Mouse (Mus musculus): Measurements from ENCODE around the gene Nfkbil1. TPM values are rescaled to one million over a fixed set of nuclear protein-coding genes. Genes with fewer than 3 reads are reported as not detected.

Gene Nfkbil1
- total RNA-seq (2021) = 1 to 10 TPM; 8.0 to 8.5 TPM

GRCm38 (mm10) chr17:35235614-35236389, at the start of gene Nfkbil1:
Gene Nfkbil1, minus strand, starts transcription at chr17:35235792.
- intact Hi-C loops (cut with DNase I) = loop anchor here (2.0 to 5.0 kb wide), 3 partner anchors 67 to 234 kb away; partner anchors contain the start of gene Vars
- peak; percentile 85 to 88 for DNase-seq

GRCm38 (mm10) chr17:35280276-35280675, 44.7 kb upstream of the Nfkbil1 start:
- DNase-seq = no peak
- intact Hi-C loops (cut with DNase I) = no loop called here

DNA sequence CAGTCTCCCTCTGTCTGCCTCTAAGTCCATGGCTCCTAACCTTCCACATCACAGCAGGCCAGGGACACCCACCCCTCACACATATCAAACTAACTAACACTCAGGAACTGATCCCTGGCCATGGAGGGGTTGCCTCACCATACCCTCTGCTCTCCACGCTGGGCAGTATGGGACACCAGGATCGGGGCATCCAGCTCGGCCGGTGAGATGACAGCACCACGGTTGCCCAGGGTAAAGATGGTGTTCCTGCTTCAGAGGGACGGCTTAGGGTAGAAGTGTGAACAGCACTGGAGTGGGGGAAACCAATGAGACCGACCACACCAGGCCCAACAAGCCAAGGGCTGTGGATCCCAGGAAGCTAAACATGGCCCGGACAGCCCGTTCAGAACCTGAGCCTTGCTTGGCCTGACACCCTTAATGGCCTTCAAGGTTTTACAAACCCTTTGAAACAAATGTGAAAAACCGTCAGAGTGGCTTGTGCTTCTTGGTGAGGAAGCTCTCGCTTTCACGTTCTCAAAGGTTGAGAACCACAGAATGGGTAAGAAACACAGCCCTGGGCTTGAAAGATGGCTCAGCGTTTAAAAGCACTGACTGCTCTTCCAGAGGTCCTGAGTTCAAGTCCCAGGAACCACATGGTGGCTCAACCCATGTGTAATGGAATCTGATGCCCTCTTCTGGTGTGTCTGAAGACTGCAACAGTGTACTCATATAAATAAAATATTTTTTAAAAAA, 43.5 kb upstream of the Nfkbil1 start:
- DNase-seq = no peak
- intact Hi-C loops (cut with DNase I) = no loop called here

GRCm38 (mm10) chr17:35278049-35278448, 42.5 kb upstream of the Nfkbil1 start:
- DNase-seq = no peak
- intact Hi-C loops (cut with DNase I) = no loop called here

GRCm38 (mm10) chr17:35276304-35276864, 40.8 kb upstream of the Nfkbil1 start:
- intact Hi-C loops (cut with DNase I) = no loop called here
- no peak for DNase-seq

DNA sequence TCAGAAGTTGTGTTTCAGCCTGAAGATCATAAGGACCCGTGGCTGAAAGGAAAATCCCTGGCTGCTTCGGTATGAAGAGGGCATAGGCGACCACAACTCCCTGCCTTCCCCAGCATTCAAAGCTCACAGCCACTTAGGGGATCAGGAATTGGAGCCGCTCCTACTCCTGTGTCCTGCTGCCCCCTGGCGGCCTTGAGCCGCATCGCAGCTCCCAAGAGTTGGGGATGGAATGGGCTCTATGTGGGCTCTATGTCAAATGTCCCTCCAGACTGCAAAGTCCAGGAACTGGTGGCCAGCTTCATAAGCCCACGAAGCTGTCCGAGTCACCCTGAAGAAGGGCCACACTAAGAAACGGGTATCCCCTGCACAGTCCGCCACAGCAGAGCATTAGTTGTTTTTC, 39.2 kb upstream of the Nfkbil1 start:
- peak; percentile 90 to 97 for DNase-seq
- intact Hi-C loops (cut with DNase I) = loop anchor here (1.0 kb wide), 2 partner anchors 16 to 1304 kb away; no protein-coding TSS in a partner anchor

DNA sequence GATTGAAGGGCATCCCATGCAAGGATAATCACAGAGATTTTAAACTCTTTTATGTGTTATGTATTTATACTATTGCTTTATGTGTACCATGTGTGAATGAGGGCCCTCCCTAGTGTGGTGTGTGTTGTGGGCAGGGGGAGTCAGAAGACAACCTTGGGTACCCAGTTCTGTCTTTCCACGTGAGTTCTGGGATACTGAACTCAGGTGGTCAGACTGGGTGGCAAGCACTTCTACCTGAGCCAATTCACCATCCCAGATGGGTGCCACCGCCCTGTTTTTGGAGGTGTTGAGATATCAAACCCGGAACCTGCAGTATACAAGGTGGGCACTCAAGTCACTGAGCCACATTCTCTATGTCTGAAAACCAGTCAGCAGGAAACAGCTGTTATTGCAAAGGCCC, 36.7 kb upstream of the Nfkbil1 start:
- intact Hi-C loops (cut with DNase I) = no loop called here
- no peak for DNase-seq

DNA sequence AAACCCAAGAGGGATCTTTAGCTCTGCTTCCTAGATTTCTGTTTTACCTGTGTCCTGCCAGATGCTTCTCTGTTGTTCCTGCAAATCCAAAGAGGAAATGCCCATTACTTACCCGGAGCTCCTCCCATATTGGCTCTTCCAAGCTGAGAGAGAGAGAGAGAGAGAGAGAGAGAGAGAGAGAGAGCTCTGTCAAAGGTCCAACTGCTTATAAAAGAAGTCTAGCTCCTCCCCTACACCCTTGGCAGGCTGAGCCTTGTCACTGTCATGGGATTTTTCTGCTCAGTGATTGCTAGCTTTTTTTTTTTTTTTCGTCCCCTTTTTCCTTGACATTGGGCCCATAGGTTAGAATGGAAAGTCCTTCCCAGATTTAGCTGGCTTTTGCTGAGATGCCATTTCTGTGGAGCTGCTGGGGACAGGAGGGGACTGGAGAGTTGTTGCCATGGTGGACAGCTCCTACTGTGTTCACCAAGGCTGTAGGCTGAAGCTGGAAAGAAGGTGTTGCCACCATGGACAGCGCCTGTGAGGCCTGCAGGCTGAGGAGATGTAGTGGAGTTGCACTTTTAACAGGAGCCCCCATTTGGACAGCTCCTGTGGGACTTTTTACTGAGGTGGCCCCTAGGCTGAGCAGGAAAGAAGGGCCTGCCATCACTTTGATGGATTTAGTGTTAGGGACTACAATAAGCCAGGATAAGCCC, 34.2 kb upstream of the Nfkbil1 start:
- intact Hi-C loops (cut with DNase I) = loop anchor here (1.0 to 2.0 kb wide), 2 partner anchors 1275 to 1309 kb away; no protein-coding TSS in a partner anchor
- peak; percentile 39 to 43 for DNase-seq

DNA sequence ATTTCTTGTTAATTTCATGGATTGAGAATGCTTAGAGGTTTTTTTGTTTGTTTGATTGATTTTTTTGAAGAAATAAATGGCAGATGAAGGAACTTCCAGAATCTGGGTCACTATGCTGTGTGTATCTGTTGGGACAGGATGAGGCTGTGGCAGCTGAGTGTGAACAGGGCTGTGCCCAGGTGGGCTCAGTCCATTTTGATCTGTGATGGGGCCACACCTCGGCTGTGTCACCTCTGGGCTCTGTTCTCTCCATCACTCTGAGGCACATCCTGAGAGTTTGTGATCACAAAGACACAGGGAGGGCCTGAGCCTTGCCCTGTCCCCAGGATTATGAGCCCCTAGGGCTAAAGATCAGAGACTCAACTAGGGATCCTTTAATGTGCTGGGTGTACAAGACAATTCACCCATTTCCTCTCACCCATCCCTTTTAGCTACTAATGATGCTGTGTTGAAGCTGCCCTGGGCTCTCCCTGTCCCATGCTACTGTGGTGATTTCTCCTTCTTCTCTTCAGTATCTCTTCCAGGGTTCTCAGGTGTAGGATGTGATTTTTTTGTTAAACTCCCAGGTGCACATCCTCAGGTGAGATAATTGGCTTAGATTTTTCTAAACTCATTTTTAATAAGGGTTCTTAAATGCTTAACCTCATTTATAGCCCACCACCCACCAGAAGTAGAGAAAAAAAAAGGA, 32.0 kb upstream of the Nfkbil1 start:
- no peak for DNase-seq
- intact Hi-C loops (cut with DNase I) = no loop called here

DNA sequence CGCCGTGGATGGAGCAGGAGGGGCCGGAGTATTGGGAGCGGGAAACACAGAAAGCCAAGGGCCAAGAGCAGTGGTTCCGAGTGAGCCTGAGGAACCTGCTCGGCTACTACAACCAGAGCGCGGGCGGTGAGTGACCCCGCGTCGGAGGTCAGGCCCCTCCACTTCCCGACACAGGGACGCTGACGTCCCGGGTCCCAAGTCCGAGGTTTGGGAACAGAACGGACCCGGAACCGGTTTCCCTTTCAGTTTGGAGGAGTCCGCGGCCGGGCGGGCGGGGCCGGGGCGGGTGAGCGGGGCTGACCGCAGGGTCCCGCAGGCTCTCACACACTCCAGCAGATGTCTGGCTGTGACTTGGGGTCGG, 27.9 kb upstream of the Nfkbil1 start:
- intact Hi-C loops (cut with DNase I) = no loop called here
- peak; percentile 30 to 34 for DNase-seq

DNA sequence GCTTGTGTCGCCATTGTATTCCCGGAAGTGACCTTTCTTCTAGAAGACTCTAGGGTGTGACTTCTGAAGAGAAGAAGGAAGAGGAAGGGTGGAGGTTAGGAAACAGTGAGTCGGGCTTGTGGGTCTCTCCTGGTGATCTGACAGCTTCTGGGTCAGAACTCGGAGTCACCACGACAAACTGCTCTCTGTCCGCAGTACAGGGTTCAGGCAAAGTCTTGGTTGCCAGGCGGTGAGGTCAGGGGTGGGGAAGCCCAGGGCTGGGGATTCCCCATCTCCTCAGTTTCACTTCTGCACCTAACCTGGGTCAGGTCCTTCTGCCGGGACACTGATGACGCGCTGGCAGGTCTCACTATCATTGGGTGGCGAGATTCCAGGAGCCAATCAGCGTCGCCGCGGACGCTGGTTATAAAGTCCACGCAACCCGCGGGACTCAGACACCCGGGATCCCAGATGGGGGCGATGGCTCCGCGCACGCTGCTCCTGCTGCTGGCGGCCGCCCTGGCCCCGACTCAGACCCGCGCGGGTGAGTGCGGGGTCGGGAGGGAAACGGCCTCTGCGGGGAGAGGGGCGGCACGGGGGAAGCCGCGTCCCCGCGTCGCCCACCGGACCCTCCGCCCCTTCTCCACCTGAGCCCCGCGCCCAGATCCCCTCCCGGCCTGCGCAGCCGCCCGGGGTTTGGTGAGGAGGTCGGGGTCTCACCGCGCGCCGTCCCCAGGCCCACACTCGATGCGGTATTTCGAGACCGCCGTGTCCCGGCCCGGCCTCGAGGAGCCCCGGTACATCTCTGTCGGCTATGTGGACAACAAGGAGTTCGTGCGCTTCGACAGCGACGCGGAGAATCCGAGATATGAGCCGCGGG, 27.3 kb upstream of the Nfkbil1 start, which contains the start of gene H2-D1:
Gene H2-D1 (plus strand): TSS at position 67 of the 859 bp plus-strand sequence.
- DNase-seq = peak; percentile 100
- intact Hi-C loops (cut with DNase I) = no loop called here

DNA sequence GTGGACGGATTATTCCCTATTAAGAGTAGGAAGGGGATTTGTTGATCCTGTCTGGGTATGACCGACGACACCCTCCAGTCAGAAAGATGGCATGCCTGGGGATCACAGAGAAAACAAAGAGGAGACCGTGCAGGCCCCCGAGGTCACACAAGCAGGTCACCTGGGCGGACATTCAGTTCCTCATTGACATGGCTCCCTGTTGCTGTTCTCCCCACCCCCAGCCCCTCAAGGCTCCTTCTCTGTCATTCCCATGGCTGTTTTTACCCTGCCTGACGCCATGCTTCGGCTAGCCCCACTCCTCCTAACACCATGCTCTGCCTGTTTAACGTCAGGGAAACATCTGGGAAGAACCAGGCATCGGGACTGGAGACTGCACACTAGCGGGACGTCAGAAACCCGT, 26.1 kb upstream of the Nfkbil1 start:
- intact Hi-C loops (cut with DNase I) = no loop called here
- no peak for DNase-seq

- intact Hi-C loops (cut with DNase I) = loop anchor here (2.0 kb wide), 1 partner anchor 43 kb away; no protein-coding TSS in a partner anchor
- DNase-seq = no peak
Measured at GRCm38 (mm10) chr17:35259621-35260020, 24.0 kb upstream of the Nfkbil1 start.

DNA sequence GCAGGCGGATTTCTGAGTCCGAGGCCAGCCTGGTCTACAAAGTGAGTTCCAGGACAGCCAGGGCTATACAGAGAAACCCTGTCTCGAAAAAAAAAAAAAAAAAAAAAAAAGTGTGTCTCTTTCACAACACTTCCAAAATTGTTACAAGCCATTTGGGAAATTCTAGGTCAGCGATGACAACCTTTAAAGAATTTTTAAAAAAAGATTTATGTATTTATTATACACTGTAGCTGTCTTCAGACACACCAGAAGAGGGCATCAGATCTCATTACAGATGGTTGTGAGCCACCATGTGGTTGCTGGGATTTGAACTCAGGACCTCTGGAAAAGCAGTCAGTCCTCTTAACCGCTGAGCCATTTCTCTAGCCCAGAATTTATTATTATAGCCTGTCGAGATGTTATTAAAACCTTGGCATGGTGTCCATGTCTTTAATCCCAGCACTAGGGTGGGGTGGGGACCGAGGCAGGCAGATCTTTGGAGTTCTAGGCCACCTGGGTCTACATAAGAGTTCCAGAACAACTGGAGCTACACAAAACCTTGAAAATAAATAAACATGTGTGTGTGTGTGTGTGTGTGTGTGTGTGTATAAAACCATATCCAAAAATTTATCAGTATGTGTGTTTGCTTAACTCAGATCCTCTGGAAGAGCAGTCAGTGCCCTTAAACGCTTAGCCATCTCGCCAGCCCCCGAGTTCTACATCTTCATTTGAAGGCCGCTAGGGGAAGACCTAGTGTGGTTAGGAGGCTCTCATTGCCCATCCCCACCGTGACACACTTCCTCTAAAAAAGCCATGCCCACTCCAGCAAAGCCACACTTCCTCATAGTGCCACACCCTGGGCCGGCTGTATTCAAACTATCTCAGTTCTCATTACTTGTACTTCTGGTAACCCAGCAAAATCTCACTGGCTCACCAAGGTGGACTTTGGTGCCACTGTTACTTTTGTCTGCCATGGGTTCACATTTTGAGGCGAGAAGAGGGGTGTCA, 23.2 kb upstream of the Nfkbil1 start:
- intact Hi-C loops (cut with DNase I) = loop anchor here (1.0 to 2.0 kb wide), 2 partner anchors 16 to 44 kb away; no protein-coding TSS in a partner anchor
- peak; percentile 53 to 64 for DNase-seq

DNA sequence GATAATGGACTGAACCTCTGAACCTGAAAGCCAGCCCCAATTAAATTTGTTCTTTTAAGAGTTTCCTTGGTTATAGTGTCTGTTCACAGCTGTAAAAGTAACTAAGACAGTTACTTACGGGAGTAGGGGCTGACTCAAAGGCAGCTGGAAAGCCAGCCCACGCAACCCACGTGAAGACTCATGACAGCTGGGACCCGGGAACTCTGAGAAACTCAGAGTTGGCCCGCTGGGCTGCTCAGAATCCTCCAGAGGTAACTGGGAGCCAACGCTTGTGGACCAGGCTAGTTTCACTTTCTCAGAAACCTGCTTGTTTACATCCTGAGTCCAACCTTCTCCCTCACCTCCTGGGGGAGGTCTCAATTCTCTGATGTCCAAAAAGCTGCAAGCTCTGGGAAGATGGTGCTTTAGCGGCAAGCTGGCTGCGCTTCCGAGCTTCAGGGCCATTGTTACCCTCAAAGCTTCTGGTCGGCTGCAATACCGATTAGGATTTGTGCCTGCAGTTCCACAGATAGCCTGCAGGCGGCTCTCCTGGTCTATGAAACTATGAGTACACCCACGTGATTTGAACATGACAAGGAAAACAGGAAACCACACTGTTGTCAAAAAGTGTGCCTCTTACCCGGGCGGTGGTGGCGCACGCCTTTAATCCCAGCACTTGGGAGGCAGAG, 22.4 kb upstream of the Nfkbil1 start:
- intact Hi-C loops (cut with DNase I) = loop anchor here (1.0 to 2.0 kb wide), 2 partner anchors 16 to 45 kb away; no protein-coding TSS in a partner anchor
- DNase-seq = peak; percentile 97 to 99

- DNase-seq = no peak
- intact Hi-C loops (cut with DNase I) = no loop called here
Measured at GRCm38 (mm10) chr17:35257378-35257777, 21.8 kb upstream of the Nfkbil1 start.

GRCm38 (mm10) chr17:35255704-35256103, 20.1 kb upstream of the Nfkbil1 start:
- intact Hi-C loops (cut with DNase I) = no loop called here
- no peak for DNase-seq

All from heart, postnatal 36 days (tissue).